Mouse (Mus musculus): Measurements from ENCODE around the gene Smug1. TPM values are rescaled to one million over a fixed set of nuclear protein-coding genes. Genes with fewer than 3 reads are reported as not detected.

The Smug1 gene
- total and polyA plus RNA-seq, 2 experiments from 2014 or later: 10.1 to 18.2 TPM

DNA sequence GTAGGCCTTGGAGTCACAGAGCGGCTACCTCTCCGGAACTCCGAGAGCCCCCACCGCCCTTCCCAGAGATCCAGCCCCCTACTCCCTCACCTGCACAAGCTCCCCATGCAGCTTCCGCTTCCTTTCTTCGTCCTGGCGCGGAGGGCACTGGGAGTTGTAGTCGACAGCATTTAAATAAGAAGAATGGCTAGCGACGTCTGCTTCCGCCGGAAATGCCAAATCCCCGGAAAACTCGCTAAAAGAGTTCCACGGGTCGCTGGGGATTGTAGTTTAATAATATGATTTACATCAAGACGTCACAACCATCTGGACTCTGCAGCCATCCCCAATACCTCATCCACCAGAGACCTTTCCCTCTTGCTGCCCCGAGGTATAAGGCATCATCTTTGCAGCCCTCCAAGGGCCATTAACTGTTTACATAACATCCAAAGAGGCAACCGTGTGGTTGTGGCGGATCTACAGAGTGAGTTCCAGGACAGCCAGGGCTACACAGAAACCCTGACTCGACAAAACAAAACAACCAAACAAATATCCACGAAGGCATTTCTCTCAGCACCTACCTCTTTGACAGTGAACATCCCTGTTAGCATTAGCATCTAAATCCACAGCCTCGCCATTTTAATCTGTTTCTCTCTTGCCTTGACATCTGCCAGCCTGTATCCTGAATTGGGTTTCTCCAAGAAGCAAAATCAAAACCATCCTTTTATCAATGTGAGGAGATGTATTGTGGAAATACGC lies 3.5 kb downstream of the Smug1 start:
- H3K4me1 ChIP-seq (ENCODE audit: control insufficient read depth, insufficient read depth): peaks cover 8% of the 10 kb centered on the region; the same call in 1 of the 2 replicates
- ATAC-seq (ENCODE audit: insufficient read depth, low read depth): peak; percentile 77
- no peak overlapping the region for H3K27ac ChIP-seq (ENCODE audit: low read depth)
- peak overlapping the region; percentile 68 for H3K4me2 ChIP-seq (ENCODE audit: low read depth, low read length)
- no peaks in the 10 kb centered on the region for H3K36me3 ChIP-seq (replicated peaks; ENCODE audit: control insufficient read depth, insufficient read depth, low read length)
- WGBS: 9% methylated on average over 25 of the region's 25 CpGs
- no peaks in the 10 kb centered on the region for H3K9me3 ChIP-seq (replicated peaks; ENCODE audit: control insufficient read depth, low read length)
- DNase-seq (ENCODE audit: low spot score): peak; percentile 97
- TF ChIP-seq EP300 (IDR thresholded peaks at IDR 0.05; ENCODE audit: low read depth): no peak
- TF ChIP-seq CTCF (IDR thresholded peaks at IDR 0.05; ENCODE audit: low read depth): no peak
- H3K4me3 ChIP-seq (ENCODE audit: low read depth, low read length): peak overlapping the region; percentile 74
- H3K9ac ChIP-seq (replicated peaks; ENCODE audit: low read depth, low read length): peak overlapping the region; percentile 48
- H3K27me3 ChIP-seq (ENCODE audit: control insufficient read depth, insufficient read depth, low read length): peaks cover 25% of the 10 kb centered on the region

DNA sequence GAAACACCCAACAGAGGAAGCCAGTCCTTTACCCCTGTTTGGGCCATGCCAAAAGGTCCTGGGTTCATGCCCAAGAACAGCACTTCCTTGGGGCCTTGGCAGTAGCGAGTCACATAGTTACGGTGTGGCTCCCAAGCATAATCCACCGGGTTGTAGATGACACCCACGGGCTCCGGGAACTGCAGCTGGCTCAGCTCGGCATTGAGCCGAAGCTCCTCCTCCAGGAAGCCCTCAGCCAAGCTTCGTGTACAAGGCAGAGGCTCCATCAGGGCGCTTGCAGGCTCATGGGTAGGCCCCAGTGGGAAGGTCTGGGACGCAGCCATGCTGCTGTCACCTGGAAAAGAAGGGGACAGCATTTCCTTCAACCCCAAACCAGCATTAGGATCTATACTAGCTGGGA lies 9.3 kb downstream of the Smug1 start:
- H3K4me1 ChIP-seq (ENCODE audit: control insufficient read depth, insufficient read depth): peaks cover 3% of the 10 kb centered on the region; the same call in 1 of the 2 replicates
- no peak overlapping the region for H3K4me2 ChIP-seq (ENCODE audit: low read depth, low read length)
- no peak overlapping the region for H3K27ac ChIP-seq (ENCODE audit: low read depth)
- no peak for TF ChIP-seq CTCF (IDR thresholded peaks at IDR 0.05; ENCODE audit: low read depth)
- no peak for TF ChIP-seq EP300 (IDR thresholded peaks at IDR 0.05; ENCODE audit: low read depth)
- no peak for DNase-seq (ENCODE audit: low spot score)
- H3K9me3 ChIP-seq (replicated peaks; ENCODE audit: control insufficient read depth, low read length): no peaks in the 10 kb centered on the region
- H3K36me3 ChIP-seq (replicated peaks; ENCODE audit: control insufficient read depth, insufficient read depth, low read length): peaks cover 17% of the 10 kb centered on the region; the same call in 1 of the 2 replicates
- no peak overlapping the region for H3K9ac ChIP-seq (replicated peaks; ENCODE audit: low read depth, low read length)
- no peak for ATAC-seq (ENCODE audit: insufficient read depth, low read depth)
- 76% methylated on average over 10 of the region's 10 CpGs for WGBS
- H3K4me3 ChIP-seq (ENCODE audit: low read depth, low read length): no peak overlapping the region
- H3K27me3 ChIP-seq (ENCODE audit: control insufficient read depth, insufficient read depth, low read length): no peaks in the 10 kb centered on the region

DNA sequence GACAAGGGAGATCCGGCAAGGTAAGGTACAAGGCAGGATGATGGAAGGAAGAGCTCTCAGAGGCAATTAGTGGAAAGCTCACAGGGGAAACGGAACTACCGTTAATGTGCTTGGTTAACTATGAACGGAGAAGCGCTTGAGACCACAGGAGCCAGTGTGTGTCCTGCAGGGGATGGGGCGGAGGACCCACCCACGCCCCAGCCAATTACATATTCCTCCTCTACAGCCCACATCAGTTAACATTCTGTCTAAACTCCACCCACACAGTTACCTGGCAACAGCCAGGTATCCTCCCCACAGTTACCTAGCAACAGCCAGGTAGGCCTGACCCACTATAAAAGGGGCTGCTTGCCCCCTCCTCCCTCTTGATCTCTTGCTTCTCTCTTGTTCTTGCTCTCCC lies 10.0 kb downstream of the Smug1 start:
- ATAC-seq (ENCODE audit: insufficient read depth, low read depth) (no peak), DNase-seq (ENCODE audit: low spot score) (no peak)
- no peaks in the 10 kb centered on the region for H3K27me3 ChIP-seq (ENCODE audit: control insufficient read depth, insufficient read depth, low read length)
- H3K4me3 ChIP-seq (ENCODE audit: low read depth, low read length): no peak overlapping the region
- no peaks in the 10 kb centered on the region for H3K4me1 ChIP-seq (ENCODE audit: control insufficient read depth, insufficient read depth)
- TF ChIP-seq CTCF (IDR thresholded peaks at IDR 0.05; ENCODE audit: low read depth): no peak
- TF ChIP-seq EP300 (IDR thresholded peaks at IDR 0.05; ENCODE audit: low read depth): no peak
- 66% methylated on average over 7 of the region's 7 CpGs for WGBS
- H3K9me3 ChIP-seq (replicated peaks; ENCODE audit: control insufficient read depth, low read length): no peaks in the 10 kb centered on the region
- no peak overlapping the region for H3K9ac ChIP-seq (replicated peaks; ENCODE audit: low read depth, low read length)
- peaks cover 17% of the 10 kb centered on the region; the same call in 1 of the 2 replicates for H3K36me3 ChIP-seq (replicated peaks; ENCODE audit: control insufficient read depth, insufficient read depth, low read length)
- H3K4me2 ChIP-seq (ENCODE audit: low read depth, low read length): no peak overlapping the region
- H3K27ac ChIP-seq (ENCODE audit: low read depth): no peak overlapping the region

- no peak for DNase-seq (ENCODE audit: low spot score)
- Histone ChIP-seq H3K27me3 (ENCODE audit: control insufficient read depth, insufficient read depth, low read length) (no peaks in the 10 kb centered on the region), H3K4me3 (ENCODE audit: low read depth, low read length) (no peak overlapping the region), H3K4me1 (ENCODE audit: control insufficient read depth, insufficient read depth) (no peaks in the 10 kb centered on the region), H3K9me3 (replicated peaks; ENCODE audit: control insufficient read depth, low read length) (no peaks in the 10 kb centered on the region), H3K9ac (replicated peaks; ENCODE audit: low read depth, low read length) (no peak overlapping the region), H3K36me3 (replicated peaks; ENCODE audit: control insufficient read depth, insufficient read depth, low read length) (peaks cover 17% of the 10 kb centered on the region; the same call in 1 of the 2 replicates), H3K4me2 (ENCODE audit: low read depth, low read length) (no peak overlapping the region), H3K27ac (ENCODE audit: low read depth) (no peak overlapping the region)
- no peak for TF ChIP-seq EP300 (IDR thresholded peaks at IDR 0.05; ENCODE audit: low read depth)
- TF ChIP-seq CTCF (IDR thresholded peaks at IDR 0.05; ENCODE audit: low read depth): no peak
- ATAC-seq (ENCODE audit: insufficient read depth, low read depth): no peak
- 60% methylated on average over 32 of the region's 32 CpGs for WGBS
Observed at GRCm38 (mm10) chr15:103155366-103156321, 11.2 kb downstream of the Smug1 start.

DNA sequence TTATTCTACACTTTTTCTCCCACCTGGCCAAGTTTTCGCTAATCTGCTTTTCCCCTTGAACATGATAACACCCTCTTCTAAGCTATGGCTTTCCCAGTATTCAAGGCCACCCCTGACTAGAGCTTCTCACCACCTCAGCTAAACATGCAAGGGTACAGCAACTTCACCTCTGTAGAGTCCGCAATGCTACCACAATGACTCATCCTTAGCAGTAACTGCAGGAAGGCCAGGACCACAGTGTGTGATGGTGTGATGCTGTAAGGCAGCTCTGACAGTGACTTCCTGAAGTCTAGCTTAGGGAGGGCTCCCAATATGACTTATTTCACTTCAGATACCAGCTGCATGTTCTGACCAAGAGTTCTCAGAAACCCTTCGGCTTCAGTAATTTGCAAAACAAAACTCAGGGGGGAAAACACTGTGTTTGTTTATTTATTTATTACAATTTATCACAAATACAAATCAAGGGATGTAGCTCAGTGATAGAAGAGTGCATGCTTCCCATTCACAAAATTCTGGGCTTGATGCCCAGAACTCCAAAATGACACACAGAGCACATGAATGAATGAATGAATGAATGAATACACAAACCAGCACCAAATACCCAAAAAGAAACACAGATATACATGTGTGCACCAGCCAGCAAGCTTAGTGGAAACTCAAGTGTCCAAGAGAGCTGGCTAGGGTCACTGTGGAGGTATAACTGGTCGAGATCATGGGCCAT lies 13.8 kb downstream of the Smug1 start:
- DNase-seq (ENCODE audit: low spot score): no peak
- H3K9me3 ChIP-seq (replicated peaks; ENCODE audit: control insufficient read depth, low read length): no peaks in the 10 kb centered on the region
- no peak overlapping the region for H3K4me3 ChIP-seq (ENCODE audit: low read depth, low read length)
- H3K9ac ChIP-seq (replicated peaks; ENCODE audit: low read depth, low read length): no peak overlapping the region
- no peaks in the 10 kb centered on the region for H3K4me1 ChIP-seq (ENCODE audit: control insufficient read depth, insufficient read depth)
- H3K36me3 ChIP-seq (replicated peaks; ENCODE audit: control insufficient read depth, insufficient read depth, low read length): peaks cover 17% of the 10 kb centered on the region; the same call in 1 of the 2 replicates
- no peak overlapping the region for H3K4me2 ChIP-seq (ENCODE audit: low read depth, low read length)
- TF ChIP-seq CTCF (IDR thresholded peaks at IDR 0.05; ENCODE audit: low read depth) (no peak), EP300 (IDR thresholded peaks at IDR 0.05; ENCODE audit: low read depth) (no peak)
- no peak for ATAC-seq (ENCODE audit: insufficient read depth, low read depth)
- H3K27me3 ChIP-seq (ENCODE audit: control insufficient read depth, insufficient read depth, low read length): peaks cover 15% of the 10 kb centered on the region
- 76% methylated on average over 4 of the region's 4 CpGs for WGBS
- H3K27ac ChIP-seq (ENCODE audit: low read depth): no peak overlapping the region
